Mouse (Mus musculus) adrenal gland, postnatal 4 days (tissue): ENCODE data around the gene Cramp1l. TPM values are rescaled to one million over a fixed set of nuclear protein-coding genes. Genes with fewer than 3 reads are reported as not detected.

Experiments used
- DNase-seq, 2 experiments: peaks; one replicate each; pipeline ENCODE4 v3.0.0; 2021 to 2022; ENCODE audit warnings: low spot score in 2 of 2, mixed read lengths in 2 of 2
- long read RNA-seq, 2 experiments: library from polyadenylated mRNA; stranded (forward); transcript quantifications; one replicate each; pipeline ENCODE4 v2.0.0; 2021
- total RNA-seq, 2 experiments: library from RNA; stranded (reverse); gene quantifications; 2 replicates each; pipeline ENCODE4 v1.2.3; 2021

The Cramp1l gene
- 10 to 100 TPM; 26.3 to 31.8 TPM for total RNA-seq
- long read RNA-seq, experiment 1, partial matches to known transcripts, result 0 of 4 reads
- long read RNA-seq, experiment 1, other reads (novel, unspliced or antisense), result 4 of 4 reads
- long read RNA-seq, experiment 2, partial matches to known transcripts, result 0 of 1 reads
- long read RNA-seq, experiment 2, other reads (novel, unspliced or antisense), result 1 of 1 reads

GRCm38 (mm10) chr17:25015655-25016291 lies at the start of gene Cramp1l, which contains the start of gene Ift140:
TSS of gene Cramp1l (minus strand) at chr17:25015788.
TSS of gene Ift140 (plus strand) at chr17:25016085.
- DNase-seq, result peak; percentile 93 to 97

DNA sequence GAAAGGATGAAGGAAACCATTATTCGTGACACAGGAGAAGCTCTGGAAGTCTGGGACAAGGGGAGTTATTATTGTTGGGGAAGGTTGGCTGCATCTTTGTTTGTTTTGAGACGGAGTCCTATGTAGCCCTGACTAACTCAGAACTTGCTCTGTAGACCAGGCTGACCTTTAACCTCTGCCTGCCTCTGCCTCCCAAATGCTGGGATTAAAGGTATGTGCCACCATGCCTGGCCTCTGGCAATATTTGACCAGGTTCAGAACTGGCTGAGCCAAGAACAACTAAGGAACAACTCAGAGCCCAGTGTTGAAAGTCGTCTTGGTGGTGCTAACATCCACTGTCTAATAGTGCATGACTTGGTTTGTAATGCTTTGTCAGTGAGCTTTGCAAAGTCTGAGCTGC lies 49.6 kb upstream of the Cramp1l start:
- DNase-seq, result no peak

DNA sequence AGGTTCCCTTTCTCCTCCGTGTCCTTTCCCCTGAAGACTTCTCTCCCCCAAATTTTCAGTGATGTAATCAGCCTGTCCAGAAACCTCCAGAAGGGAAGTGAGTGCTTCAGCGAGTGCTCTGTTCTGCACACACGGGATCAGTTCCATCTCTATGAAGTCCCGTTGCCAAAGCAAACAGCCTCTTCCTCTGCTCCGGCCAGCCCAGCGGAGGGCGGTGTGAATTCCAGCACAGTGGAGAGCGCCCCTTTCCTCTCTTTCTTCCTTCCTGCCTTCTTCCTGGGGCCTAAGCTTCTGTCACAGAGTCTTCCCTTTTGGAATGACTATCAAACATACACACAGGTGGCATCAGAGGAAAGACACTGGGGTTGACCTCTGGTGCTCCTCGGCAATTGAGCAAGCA lies 48.8 kb upstream of the Cramp1l start:
- no peak for DNase-seq

DNA sequence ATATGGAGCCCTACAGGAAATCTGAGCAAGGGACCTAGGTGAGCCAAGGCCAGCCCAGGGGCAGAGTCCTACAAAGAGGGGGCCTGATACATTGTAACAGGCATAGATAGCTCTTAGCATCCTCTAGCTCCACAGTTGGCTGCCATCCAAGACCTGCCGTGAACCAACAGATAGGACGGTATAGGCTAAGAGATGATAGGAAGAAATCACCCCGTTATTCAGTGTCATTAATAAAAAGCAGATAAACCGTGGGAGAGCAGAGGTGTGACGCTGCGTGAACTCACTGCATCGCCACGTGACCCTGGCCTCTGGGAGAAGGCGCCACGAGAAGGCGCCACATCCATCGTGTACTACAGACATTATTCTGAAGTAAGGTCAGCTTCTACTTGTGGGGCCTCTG lies 48.3 kb upstream of the Cramp1l start:
- DNase-seq, result no peak

DNA sequence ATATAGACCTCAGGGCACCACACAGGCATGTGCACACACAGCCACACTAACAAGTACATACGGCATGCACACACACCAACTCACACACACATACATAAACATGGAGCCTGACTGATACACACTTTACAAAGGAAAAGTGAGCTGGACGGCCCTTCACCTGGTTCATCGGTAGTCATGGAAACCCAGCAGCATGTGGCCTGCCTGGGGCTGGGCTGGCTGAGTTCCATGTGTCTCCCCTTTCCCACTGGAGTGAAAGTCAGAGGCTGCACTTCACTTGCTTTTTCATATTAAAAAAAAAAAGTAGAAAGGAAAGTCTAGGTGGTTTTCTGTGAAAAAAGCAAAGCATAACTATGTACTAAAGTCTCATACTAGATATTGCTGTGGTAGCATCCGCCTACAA lies 47.7 kb upstream of the Cramp1l start:
- DNase-seq, result no peak

DNA sequence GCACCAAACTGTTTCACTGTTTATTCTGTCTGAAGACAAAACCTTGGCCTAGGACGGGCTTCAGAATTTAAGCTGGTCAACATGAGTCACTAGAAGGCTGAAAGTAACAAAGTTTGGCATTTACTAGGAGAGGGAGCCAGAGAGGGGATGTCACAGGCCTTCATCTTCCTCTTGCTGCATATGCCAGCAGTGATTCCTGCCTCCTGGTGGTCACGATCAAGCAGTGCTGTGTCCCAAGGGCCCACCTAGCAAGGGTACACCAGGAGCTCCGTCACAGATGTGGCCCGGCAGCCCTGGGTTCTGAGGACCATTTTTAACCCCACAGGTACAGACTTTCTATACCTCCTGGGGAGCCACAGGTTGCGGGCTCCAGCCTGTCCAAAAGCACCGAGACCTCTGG lies 41.5 kb upstream of the Cramp1l start:
- no peak for DNase-seq

GRCm38 (mm10) chr17:25053274-25053673 lies 37.7 kb upstream of the Cramp1l start:
- no peak for DNase-seq

DNA sequence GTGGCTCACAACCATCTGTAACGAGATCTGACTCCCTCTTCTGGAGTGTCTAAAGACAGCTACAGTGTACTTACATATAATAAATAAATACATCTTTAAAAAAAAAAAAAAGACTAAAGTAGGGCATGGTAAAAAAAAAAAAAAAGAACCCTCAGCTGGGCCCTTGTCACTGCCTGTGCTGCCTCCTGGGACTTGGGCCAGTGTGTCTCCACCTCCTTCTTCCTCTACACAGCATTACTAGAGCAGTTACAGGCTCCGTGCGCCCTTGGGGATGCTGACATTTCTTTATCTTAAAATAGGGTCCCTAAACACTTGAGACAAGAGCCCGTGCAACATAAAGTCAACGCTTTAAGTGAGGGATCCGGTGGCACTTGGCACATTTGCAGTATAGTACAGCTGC lies 31.6 kb upstream of the Cramp1l start:
- no peak for DNase-seq

DNA sequence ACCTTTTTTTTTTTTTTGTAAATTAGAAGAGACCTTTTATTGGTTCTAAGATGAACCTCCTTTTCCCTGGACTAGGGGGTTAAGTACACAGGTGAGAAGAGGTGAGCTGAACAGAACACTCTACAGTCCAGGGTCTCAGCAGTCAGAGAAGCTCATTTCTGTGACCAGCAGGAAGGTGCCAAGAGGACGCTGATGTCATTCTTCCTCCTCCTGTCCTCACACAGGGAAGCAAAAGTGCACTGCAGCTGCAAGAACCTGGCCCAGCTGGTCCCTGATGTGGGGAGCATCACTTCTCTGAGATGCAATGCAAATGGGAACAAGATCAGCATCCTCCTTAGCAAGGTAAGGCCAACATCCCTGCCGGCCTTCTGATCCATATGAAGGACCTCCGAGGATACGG lies 29.7 kb upstream of the Cramp1l start:
- DNase-seq, result no peak

- DNase-seq, result no peak
Observed at GRCm38 (mm10) chr17:25044879-25045278, 29.3 kb upstream of the Cramp1l start.

GRCm38 (mm10) chr17:25036183-25036582 lies 20.6 kb upstream of the Cramp1l start:
- no peak for DNase-seq

GRCm38 (mm10) chr17:25016292-25017132 lies 924 bp upstream of the Cramp1l start:
- DNase-seq, result peak; percentile 54 to 60

DNA sequence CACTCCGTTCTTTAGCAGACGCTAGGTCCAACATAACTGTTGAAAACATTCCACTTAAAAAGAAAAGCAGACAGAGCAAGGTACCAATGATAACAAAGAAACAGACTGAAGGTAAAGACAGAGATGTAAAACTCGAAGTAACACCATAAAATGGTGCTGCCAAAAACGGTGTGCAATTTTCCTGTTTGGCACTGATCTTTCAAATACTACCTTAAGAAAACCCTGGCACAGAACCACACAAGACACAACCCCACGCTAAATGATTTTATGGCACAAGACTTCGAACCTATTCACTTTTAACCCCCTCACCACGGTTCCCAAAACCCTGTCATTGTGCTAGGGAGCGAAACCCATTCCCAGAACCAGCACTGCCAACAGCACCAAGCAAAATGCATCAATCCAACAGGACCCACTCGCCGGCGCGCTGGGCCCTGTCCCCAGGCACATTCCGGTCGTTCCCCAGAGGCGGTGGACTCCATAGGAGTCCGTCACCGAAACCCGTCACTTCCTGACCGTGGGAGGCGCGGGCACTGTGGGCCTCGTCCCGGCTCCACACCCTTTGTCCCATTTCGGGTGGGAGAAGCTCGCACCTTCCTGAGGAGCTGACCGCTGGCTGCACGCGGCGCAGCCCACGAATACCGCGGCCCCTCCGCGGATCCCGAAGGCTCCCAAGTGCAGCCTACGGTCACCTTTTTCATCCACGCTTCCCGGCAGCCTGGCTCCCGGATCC lies 582 bp downstream of the Cramp1l start:
- DNase-seq, result peak; percentile 11 to 23

DNA sequence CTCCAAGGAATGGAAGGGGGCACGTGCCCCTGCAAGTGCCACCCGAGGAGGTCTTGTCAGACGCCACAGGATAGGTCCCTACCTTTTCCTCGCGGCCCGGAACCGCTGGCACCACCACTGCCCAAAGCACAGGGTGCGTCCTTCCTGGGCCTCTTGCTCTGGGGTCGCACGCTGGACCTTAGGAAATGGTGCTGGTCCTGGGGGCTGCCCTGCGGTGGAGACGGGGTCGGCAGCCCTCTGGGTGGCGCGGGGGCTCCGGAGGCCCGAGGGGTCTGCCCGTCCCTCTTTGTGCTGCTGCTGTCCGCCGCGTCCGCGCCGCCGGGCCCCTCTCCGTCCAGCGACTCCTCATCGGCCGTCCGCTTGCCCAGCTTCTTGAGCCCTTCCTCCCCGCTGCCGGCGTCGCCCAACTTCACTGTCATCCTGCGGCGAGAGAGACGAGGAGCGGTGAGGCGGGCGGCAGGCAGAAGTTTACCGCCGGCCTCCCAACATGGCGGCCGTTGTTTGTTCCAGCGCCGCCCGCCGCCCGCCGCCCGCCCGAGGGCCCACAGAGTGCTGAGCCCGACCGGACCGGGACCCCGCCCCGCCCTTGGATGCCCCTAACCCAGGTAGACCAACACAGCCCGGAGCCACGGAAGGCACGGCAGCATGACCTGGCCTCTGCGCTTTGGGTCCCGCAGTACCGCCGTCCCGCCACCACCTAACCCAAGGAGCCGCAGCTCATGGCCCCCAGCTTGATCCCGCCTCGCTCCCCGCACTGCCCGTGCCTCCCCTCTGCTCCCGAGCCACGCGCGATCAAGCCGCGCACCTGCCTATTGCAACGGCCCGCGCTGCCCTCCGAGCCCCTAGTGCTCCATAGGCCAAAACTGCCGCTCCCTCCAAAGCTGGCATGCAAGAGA lies 1.7 kb downstream of the Cramp1l start:
- DNase-seq, result peak; percentile 7 to 17

GRCm38 (mm10) chr17:25007480-25007879 lies 8.1 kb downstream of the Cramp1l start:
- no peak for DNase-seq

GRCm38 (mm10) chr17:25005102-25005501 lies 10.5 kb downstream of the Cramp1l start:
- DNase-seq, result no peak

DNA sequence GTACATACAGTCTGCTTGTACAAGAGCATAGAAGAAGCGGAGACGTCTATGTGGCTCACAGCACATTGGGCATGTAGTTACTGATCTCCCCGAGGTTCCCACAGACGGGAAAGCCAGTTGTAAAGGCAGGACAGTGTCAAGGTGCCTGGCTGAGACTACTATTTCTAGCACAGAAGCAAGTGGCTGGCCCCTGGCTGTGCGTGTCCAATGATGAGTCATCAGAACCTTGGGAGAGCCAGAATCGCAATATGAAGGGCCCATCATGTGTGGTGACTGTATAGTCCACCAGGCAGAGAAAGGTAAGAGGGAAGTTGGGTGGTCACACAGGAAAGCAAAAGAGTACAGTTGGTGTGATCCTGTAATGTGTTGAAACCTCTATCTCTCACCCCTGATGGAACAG lies 20.9 kb downstream of the Cramp1l start:
- DNase-seq, result no peak

DNA sequence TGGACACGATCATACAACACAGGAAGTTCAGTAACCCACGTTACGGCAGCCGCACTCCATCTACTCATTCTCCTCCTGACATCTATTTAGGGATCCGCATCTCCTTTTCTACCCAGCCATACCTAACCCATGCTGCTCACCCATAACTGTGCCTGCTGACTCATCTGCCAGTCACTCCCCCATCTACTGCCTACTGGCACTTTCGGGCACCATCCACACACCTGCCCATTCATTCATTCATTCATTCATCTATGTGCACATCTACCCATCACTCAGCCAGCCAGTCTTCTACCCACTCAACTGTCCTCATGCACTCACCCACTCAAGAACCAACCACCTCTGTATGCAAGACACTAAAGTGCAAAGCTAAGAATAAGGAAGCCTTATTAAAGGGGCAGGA lies 28.4 kb downstream of the Cramp1l start:
- DNase-seq, result no peak

DNA sequence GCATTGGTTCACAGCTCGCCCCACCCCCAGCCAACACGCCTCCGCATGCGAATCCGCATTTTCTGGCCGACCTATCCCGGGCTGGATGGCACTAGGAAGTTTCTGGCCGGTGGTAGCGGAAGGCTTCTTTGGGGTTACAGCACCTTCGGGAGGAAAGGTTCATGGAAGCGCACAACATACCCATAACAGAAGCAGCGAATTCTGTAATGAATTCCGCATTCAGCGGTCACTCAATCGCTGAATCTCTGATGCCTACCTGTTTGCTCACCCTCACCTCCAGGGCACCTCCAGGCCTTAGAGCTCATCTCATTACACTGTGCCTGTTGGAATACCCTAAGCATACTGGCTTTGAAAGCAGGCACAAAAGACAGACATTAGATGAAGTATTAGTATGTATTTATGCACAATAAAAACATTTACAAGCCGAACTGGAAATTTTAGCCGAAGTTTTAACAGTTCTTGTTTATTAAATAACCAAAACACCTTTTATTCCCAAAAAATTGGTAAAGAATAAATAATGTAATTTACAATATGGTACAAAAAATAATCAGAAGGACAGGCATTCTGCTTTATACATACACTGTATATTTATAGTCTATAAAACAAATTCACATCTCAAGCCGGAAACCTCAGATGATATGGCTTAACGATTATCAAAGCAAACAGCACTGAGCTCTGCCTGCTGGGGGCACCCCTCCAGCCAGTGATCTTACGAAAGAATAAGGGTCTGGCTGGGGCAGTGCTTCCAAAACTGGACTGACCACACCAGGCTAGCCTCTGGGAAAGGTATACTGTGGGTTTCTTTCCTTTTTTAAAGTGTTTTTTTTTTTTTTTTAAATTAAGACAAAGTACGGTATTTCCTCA lies 54.5 kb downstream of the Cramp1l start:
- no peak for DNase-seq
